Mouse (Mus musculus) lung, embryonic 14.5 days (tissue): Measurements from ENCODE around the gene Olfr187. TPM values are rescaled to one million over a fixed set of nuclear protein-coding genes. Genes with fewer than 3 reads are reported as not detected.

Experiments
- ATAC-seq: fragments of 200-750 bp; cut with Nextera tagmentation; 2 replicates; pipeline ENCODE4 v1.8.0; 2017; ENCODE audit warnings: mild to moderate bottlenecking, moderate TSS enrichment, moderate library complexity; ENCODE audit not compliant: insufficient read depth
- DNase-seq: peaks from one replicate; pipeline ENCODE4 v3.0.0-alpha.2; 2015
- H3K27ac ChIP-seq: fragments of 300-500 bp; sonication (generic); 2 replicates; pipeline ENCODE4 v1.5.1; 2014; ENCODE audit warnings: low read depth, mild to moderate bottlenecking, moderate library complexity
- H3K27me3 ChIP-seq: fragments of 300-500 bp; sonication (generic); 2 replicates; pipeline ENCODE4 v1.6.1; 2014; ENCODE audit warnings: low read length, control low read depth; ENCODE audit not compliant: insufficient read depth
- H3K36me3 ChIP-seq: fragments of 300-500 bp; sonication (generic); 2 replicates; pipeline ENCODE4 v1.6.1; 2014; ENCODE audit warnings: control low read depth; ENCODE audit not compliant: insufficient read depth
- H3K4me1 ChIP-seq: fragments of 300-500 bp; sonication (generic); 2 replicates; pipeline ENCODE4 v1.6.1; 2014; ENCODE audit warnings: antibody characterized with exemption, control low read depth; ENCODE audit not compliant: insufficient read depth
- H3K4me2 ChIP-seq: fragments of 300-500 bp; sonication (generic); 2 replicates; pipeline ENCODE4 v1.6.1; 2014; ENCODE audit warnings: mild to moderate bottlenecking
- H3K4me3 ChIP-seq: fragments of 300-500 bp; sonication (generic); 2 replicates; pipeline ENCODE4 v1.5.1; 2014; ENCODE audit warnings: low read depth, low read length
- H3K9ac ChIP-seq: fragments of 300-500 bp; sonication (generic); 2 replicates; pipeline ENCODE4 v1.6.1; 2014
- H3K9me3 ChIP-seq: fragments of 300-500 bp; sonication (generic); 2 replicates; pipeline ENCODE4 v1.6.1; 2016; ENCODE audit warnings: low read depth, low read length, control low read depth
- CTCF ChIP-seq: IDR thresholded peaks from 2 replicates; pipeline ENCODE4 v1.5.1; 2016; ENCODE audit warnings: antibody characterized with exemption, low read depth
- WGBS: fragments of 180-500 bp; shearing (Covaris S2); extraction: QIAGEN DNeasy Blood & Tissue Kit; methylation state at CpG from one replicate; pipeline ENCODE4 v1.1.7; 2014; 5-methylcytosine and 5-hydroxymethylcytosine counted together
- polyA plus RNA-seq: library from polyadenylated mRNA; unstranded; fragments of >200 nt; fragmentation: Nextera tagmentation; extraction: Ambion mirVana; gene quantifications from 2 replicates; pipeline ENCODE4 v1.2.1, GENCODE M21; 2014

Olfr187 gene
- polyA plus RNA-seq, 1 experiment from 2014 or later, result not detected

DNA sequence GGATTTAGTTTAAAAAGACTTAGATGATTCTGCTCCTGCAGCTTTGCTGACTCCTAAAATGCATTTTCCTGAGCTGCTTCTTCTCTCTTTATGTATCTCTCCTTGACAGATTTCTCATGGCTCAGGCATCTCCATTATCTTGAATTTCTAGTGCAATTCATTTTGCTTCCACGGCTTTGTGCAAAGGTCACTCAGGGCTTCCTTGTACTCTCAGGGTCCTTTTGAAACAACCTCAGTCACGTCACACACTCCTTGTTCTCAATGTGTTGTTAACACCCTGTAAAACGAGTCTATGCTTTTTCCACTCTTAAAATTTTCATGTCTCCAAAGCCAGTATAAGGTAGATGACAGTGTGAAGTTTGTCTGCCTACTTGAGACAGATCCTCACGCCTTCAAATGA is 8.0 kb upstream of the Olfr187 start:
- H3K27me3 ChIP-seq, result no peaks in the 10 kb centered on the region
- no peaks in the 10 kb centered on the region for H3K36me3 ChIP-seq
- DNase-seq, result no peak
- no peak overlapping the region for H3K27ac ChIP-seq
- H3K4me2 ChIP-seq, result no peak overlapping the region
- 51% methylated on average over 4 of the region's 4 CpGs for WGBS
- TF ChIP-seq CTCF, result no peak
- no peak overlapping the region for H3K4me3 ChIP-seq
- no peak overlapping the region for H3K9ac ChIP-seq
- no peaks in the 10 kb centered on the region for H3K9me3 ChIP-seq
- no peak for ATAC-seq
- H3K4me1 ChIP-seq, result no peaks in the 10 kb centered on the region

- H3K27me3 ChIP-seq, result no peaks in the 10 kb centered on the region
- H3K4me1 ChIP-seq, result no peaks in the 10 kb centered on the region
- no peak overlapping the region for H3K9ac ChIP-seq
- no peaks in the 10 kb centered on the region for H3K9me3 ChIP-seq
- H3K4me3 ChIP-seq, result no peak overlapping the region
- no peak for TF ChIP-seq CTCF
- H3K4me2 ChIP-seq, result no peak overlapping the region
- no peaks in the 10 kb centered on the region for H3K36me3 ChIP-seq
- no peak overlapping the region for H3K27ac ChIP-seq
- WGBS, result 68% methylated on average over 3 of the region's 3 CpGs
- DNase-seq (no peak), ATAC-seq (no peak)
Measured at GRCm38 (mm10) chr16:59045835-59046234, 6.3 kb upstream of the Olfr187 start.

DNA sequence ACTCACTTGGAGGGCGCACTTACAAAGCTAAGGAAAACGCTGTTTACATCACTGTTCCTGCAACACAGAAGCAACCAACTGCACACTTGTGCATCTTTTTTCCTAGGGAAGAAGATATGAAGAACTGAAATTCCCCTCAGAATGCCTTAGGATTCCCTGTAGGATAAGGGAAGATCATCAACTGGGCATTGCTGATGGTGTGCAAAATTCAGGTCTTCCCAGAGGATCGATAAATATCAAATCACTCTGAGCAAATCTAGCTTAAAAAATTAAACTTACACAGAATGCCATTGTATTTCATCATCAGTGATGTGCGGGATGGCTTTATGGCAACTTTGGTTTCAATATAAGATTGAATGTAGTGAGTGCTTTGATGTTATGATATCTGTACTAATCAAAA is 9.4 kb downstream of the Olfr187 start, which contains the start of gene Olfr186:
Gene Olfr186 (minus strand): TSS at position 101 of the 400 bp plus-strand sequence.
- no peak for ATAC-seq
- no peak for TF ChIP-seq CTCF
- no peak within 1 kb of the TSS for H3K9ac ChIP-seq

DNA sequence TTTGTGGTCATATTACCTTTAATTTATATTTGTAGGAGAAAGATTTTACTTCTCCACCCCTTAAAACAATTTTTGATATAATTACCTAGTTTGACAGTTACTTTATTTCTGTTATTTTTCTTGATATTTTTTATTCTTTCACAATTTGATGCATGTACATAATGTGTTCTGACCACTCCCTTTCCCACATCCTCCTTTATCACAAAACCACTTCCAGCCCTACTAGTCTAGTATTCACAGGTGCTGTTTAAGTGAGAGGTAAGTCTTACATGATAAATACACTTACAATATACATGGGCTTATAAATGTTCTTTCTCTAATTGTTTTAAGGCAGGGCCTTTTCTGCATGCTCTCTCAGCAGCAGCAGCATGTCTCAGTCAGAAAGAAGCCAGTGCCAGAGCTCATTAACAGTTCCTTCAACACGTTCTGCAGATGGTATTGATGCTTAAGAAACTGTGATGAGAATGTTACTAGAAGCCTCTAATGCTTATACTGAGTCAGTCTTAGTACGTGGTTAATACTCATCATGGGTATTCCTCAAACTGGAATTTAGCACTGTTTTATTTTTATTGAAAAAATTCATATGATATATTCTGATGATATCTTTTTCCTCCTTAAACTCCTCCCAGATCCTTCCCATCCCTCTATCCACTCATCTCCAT is 26.1 kb downstream of the Olfr187 start:
- Histone ChIP-seq H3K36me3 (no peaks in the 10 kb centered on the region), H3K9ac (no peak overlapping the region), H3K27ac (no peak overlapping the region), H3K9me3 (no peaks in the 10 kb centered on the region), H3K4me2 (no peak overlapping the region), H3K4me1 (no peaks in the 10 kb centered on the region), H3K4me3 (no peak overlapping the region), H3K27me3 (no peaks in the 10 kb centered on the region)
- TF ChIP-seq CTCF, result no peak
- DNase-seq (no peak), ATAC-seq (no peak)
- WGBS, result 55% methylated on average over 2 of the region's 2 CpGs

More for the DNA sequence above, 9.4 kb downstream of the Olfr187 start, which contains the start of gene Olfr186:
- H3K4me2 ChIP-seq, result no peak within 1 kb of the TSS
- no peaks in the 10 kb centered on the region for H3K27me3 ChIP-seq
- no peaks in the 10 kb centered on the region for H3K4me1 ChIP-seq
- no peak within 1 kb of the TSS for H3K27ac ChIP-seq
- WGBS, result 88% methylated on average over 4 of the region's 4 CpGs
- H3K4me3 ChIP-seq, result no peak within 1 kb of the TSS
- DNase-seq, result no peak
- H3K36me3 ChIP-seq, result no peaks in the 10 kb centered on the region
- no peaks in the 10 kb centered on the region for H3K9me3 ChIP-seq

- Histone ChIP-seq H3K9ac (no peak overlapping the region), H3K27ac (no peak overlapping the region), H3K4me3 (no peak overlapping the region), H3K4me2 (no peak overlapping the region), H3K27me3 (no peaks in the 10 kb centered on the region), H3K36me3 (no peaks in the 10 kb centered on the region), H3K4me1 (no peaks in the 10 kb centered on the region), H3K9me3 (no peaks in the 10 kb centered on the region)
- no peak for TF ChIP-seq CTCF
- ATAC-seq (no peak), DNase-seq (no peak)
Measured at GRCm38 (mm10) chr16:59007146-59007545, 32.4 kb downstream of the Olfr187 start.

- no peak within 1 kb of the TSS for H3K27ac ChIP-seq
- H3K9ac ChIP-seq, result no peak within 1 kb of the TSS
- no peak for TF ChIP-seq CTCF
Measured at GRCm38 (mm10) chr16:58995057-58995456, 44.5 kb downstream of the Olfr187 start, which contains the start of gene Olfr183. Gene Olfr183, plus strand, starts transcription at chr16:58995357.

More at GRCm38 (mm10) chr16:58995057-58995456, 44.5 kb downstream of the Olfr187 start, which contains the start of gene Olfr183:
- Histone ChIP-seq H3K4me3 (no peak within 1 kb of the TSS), H3K9me3 (no peaks in the 10 kb centered on the region), H3K27me3 (no peaks in the 10 kb centered on the region), H3K36me3 (no peaks in the 10 kb centered on the region), H3K4me1 (no peaks in the 10 kb centered on the region), H3K4me2 (no peak within 1 kb of the TSS)
- DNase-seq (no peak), ATAC-seq (no peak)
- 74% methylated on average over 2 of the region's 2 CpGs for WGBS

Other genes starting within 250 kb of the Olfr187 start
- not detected in 2 replicates for gene Olfr173, start 239.5 kb downstream of the Olfr187 start, polyA plus RNA-seq
- gene Olfr175-ps1, start 213.0 kb downstream of the Olfr187 start, polyA plus RNA-seq, result not detected in 2 replicates
- gene Olfr177, start 165.0 kb downstream of the Olfr187 start, polyA plus RNA-seq, result not detected in 2 replicates
- not detected in 2 replicates for gene Olfr178, start 147.7 kb downstream of the Olfr187 start, polyA plus RNA-seq
- gene Olfr181, start 111.0 kb downstream of the Olfr187 start, polyA plus RNA-seq, result not detected in 2 replicates
- gene Olfr180, start 110.4 kb downstream of the Olfr187 start, polyA plus RNA-seq, result not detected in 2 replicates
- gene Olfr183, start 44.4 kb downstream of the Olfr187 start, polyA plus RNA-seq, result not detected in 2 replicates
- gene Olfr186, start 9.5 kb downstream of the Olfr187 start, polyA plus RNA-seq, result not detected in 2 replicates
- gene Olfr190, start 38.2 kb upstream of the Olfr187 start, polyA plus RNA-seq, result not detected in 2 replicates
- gene Olfr191, start 50.1 kb upstream of the Olfr187 start, polyA plus RNA-seq, result not detected in 2 replicates
- not detected in 2 replicates for gene Olfr193, start 72.1 kb upstream of the Olfr187 start, polyA plus RNA-seq
- not detected in 2 replicates for gene Olfr194, start 81.3 kb upstream of the Olfr187 start, polyA plus RNA-seq
- gene Olfr195, start 107.3 kb upstream of the Olfr187 start, polyA plus RNA-seq, result not detected in 2 replicates
- gene Olfr196, start 130.7 kb upstream of the Olfr187 start, polyA plus RNA-seq, result not detected in 2 replicates
- not detected in 2 replicates for gene Olfr198, start 163.8 kb upstream of the Olfr187 start, polyA plus RNA-seq
- not detected in 2 replicates for gene Olfr199, start 180.0 kb upstream of the Olfr187 start, polyA plus RNA-seq
- gene Olfr201, start 232.9 kb upstream of the Olfr187 start, polyA plus RNA-seq, result not detected in 2 replicates
- gene Olfr202, start 247.0 kb upstream of the Olfr187 start, polyA plus RNA-seq, result not detected in 2 replicates